Mouse (Mus musculus): ENCODE measurements around the gene Ttc4.

GRCm38 (mm10) chr4:106705096-106705665 lies 26.4 kb upstream of the Ttc4 start:
- TF ChIP-seq POLR2A (IDR thresholded peaks at IDR 0.05; ENCODE audit: control insufficient read depth, extremely low read depth, insufficient read depth, low read length, poor library complexity) (no peak), CTCF (IDR thresholded peaks at IDR 0.05; ENCODE audit: borderline replicate concordance, control insufficient read depth, extremely low read depth, insufficient read depth, low read length, poor library complexity) (no peak)

Measured in thymus, adult 2 months (tissue).